In the genomic region with DNA sequence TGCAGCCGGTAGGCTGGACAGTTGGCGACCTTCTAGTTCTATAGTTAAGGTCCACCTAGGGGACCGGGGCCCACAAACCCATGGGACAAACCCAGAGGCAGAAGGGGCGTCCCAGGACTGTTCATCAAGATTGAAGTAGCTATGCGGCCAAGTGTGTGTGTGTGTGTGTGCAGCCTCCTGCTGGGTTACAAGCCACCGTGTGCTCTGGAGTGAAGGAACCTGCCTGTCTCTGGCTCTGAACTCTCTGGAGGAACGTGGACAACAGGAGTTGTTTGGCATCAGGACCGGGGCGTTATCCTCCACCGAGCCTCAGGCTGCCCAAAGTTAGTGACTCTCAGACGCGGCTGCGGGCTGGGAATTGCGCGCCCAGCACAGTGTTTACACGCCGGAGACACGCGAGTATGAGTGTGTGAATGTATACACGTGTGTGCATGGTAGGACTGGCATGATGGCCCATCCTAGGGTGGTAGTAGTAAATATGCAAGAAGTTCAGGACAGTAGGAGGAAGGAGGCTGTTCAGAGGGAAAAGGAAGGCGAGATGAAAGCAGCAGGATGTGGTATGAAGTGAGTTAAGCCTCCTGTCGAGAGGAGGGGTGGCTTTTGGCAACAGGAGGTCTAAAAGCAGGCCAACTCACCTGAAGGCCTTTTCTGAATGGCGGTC, we compare ENCODE assay signal across 8 mouse cellular contexts. TPM values are rescaled to one million over a fixed set of nuclear protein-coding genes. Genes with fewer than 3 reads are reported as not detected.
DNase-seq lines count a peak whose midpoint lies in the region; ATAC-seq and TF ChIP-seq lines count a peak whose summit lies in the region.

No protein-coding gene starts in this region.

- 38% methylated on average over 23 of the region's 23 CpGs for WGBS in forebrain, postnatal 0 days
- 3% methylated on average over 23 of the region's 23 CpGs for WGBS in macrophage (ENCODE audit: missing documents)

- DNase-seq in CD4-positive helper T cell, adult 2 months (ENCODE audit: low read depth, low spot score) = peak; percentile 76
- no peak for DNase-seq in forebrain, postnatal 0 days
- peak; percentile 68 for DNase-seq in thymus, postnatal 14 days
- no peak for DNase-seq in gastrocnemius, postnatal 36 days
- no peak for DNase-seq in right cerebral cortex, postnatal 25 days
- no peak for DNase-seq in Muller cell, postnatal 12 days (ENCODE audit: inconsistent ontology term)

- peak overlapping the region; percentile 51 for H3K4me2 ChIP-seq in forebrain, postnatal 0 days (ENCODE audit: low read depth)

- no peaks in the 10 kb centered on the region for H3K4me1 ChIP-seq in forebrain, postnatal 0 days (ENCODE audit: insufficient read depth)

- intact Hi-C loops in gastrocnemius, postnatal 36 days (cut with DNase I) = no loop called here

- H3K27ac ChIP-seq in forebrain, postnatal 0 days (ENCODE audit: low read depth, low read length) = no peak overlapping the region
- peak overlapping the region; percentile 97 for H3K27ac ChIP-seq in macrophage

- peaks cover 7% of the 10 kb centered on the region; the same call in 1 of the 2 replicates for H3K27me3 ChIP-seq in forebrain, postnatal 0 days (ENCODE audit: insufficient read depth, low read length)

- TF ChIP-seq CTCF in forebrain, postnatal 0 days (IDR thresholded peaks at IDR 0.05; ENCODE audit: low read depth) = no peak

- H3K79me2 ChIP-seq in macrophage (ENCODE audit: inconsistent target) = peaks cover 55% of the 10 kb centered on the region

- no peak overlapping the region for H3K9ac ChIP-seq in forebrain, postnatal 0 days

- ATAC-seq in CD4-positive, CD25-positive, alpha-beta regulatory T cell, adult 4 months = peak; percentile 63
- 0 out of 2 replicates have a peak, but pooled peaks have one; percentile 10 for ATAC-seq in forebrain, postnatal 0 days

- H3K36me3 ChIP-seq in forebrain, postnatal 0 days (ENCODE audit: insufficient read depth) = no peaks in the 10 kb centered on the region
- H3K36me3 ChIP-seq in macrophage (ENCODE audit: inconsistent target) = peaks cover 19% of the 10 kb centered on the region; the same call in 1 of the 2 replicates

- H3K4me3 ChIP-seq in forebrain, postnatal 0 days (ENCODE audit: low read depth, low read length) = peak overlapping the region; percentile 35
- peak overlapping the region; percentile 94 for H3K4me3 ChIP-seq in macrophage (ENCODE audit: inconsistent target)

- H3K9me3 ChIP-seq in forebrain, postnatal 0 days (ENCODE audit: low read length) = no peaks in the 10 kb centered on the region

RNA-seq across cellular contexts. Expression of gene Pik3r5, which starts 0.6 kb away (rescaled TPM):
- polyA plus RNA-seq in CD4-positive, CD25-positive, alpha-beta regulatory T cell, adult 4 months (2017; shearing (Covaris generic)) = 10 to 100 TPM; 17.9 to 26.3 TPM
- total RNA-seq in forebrain, postnatal 0 days (2014; rRNA removed) = 0.54 and 1.8 TPM in 2 replicates
- polyA plus RNA-seq in forebrain, postnatal 0 days (2015; fragmentation: Nextera tagmentation; extraction: Ambion mirVana) = 0.24 and 0.54 TPM in 2 replicates
- 1,000 to 10,000 TPM in 12 of 26 experiments, 100 to 1,000 TPM in 14; 297 to 1,526 (median 884) TPM for total RNA-seq in macrophage (2018; cell fraction: chromatin; rRNA removed)
- total RNA-seq in macrophage (2018; cell fraction: cytosol; rRNA removed) = 100 to 1,000 TPM; 121 to 414 (median 184) TPM
- 1,000 to 10,000 TPM in 4 of 26 experiments, 100 to 1,000 TPM in 22; 237 to 1,268 (median 592) TPM for total RNA-seq in macrophage (2018; cell fraction: nucleus; rRNA removed)
- polyA plus RNA-seq in macrophage (2018) = 65.4 to 120 TPM (median 103 TPM) in 3 replicates
- total RNA-seq in gastrocnemius, postnatal 36 days (2021) = under 1 TPM; 0.56 to 0.57 TPM

RNA-seq across cellular contexts. Expression of gene Ntn1, which starts 31.9 kb away (rescaled TPM):
- under 1 TPM; 0.63 to 0.90 TPM for polyA plus RNA-seq in CD4-positive, CD25-positive, alpha-beta regulatory T cell, adult 4 months (2017; shearing (Covaris generic))
- 22.9 and 35.5 TPM in 2 replicates for total RNA-seq in forebrain, postnatal 0 days (2014; rRNA removed)
- polyA plus RNA-seq in forebrain, postnatal 0 days (2015; fragmentation: Nextera tagmentation; extraction: Ambion mirVana) = 4.0 and 6.0 TPM in 2 replicates
- total RNA-seq in macrophage (2018; cell fraction: chromatin; rRNA removed) = 10 to 100 TPM in 8 of 26 experiments, 1 to 10 TPM in 18; 4.9 to 16.7 (median 8.2) TPM
- total RNA-seq in macrophage (2018; cell fraction: cytosol; rRNA removed) = 1 to 10 TPM; 1.6 to 3.6 (median 2.3) TPM
- 10 to 100 TPM in 1 of 26 experiments, 1 to 10 TPM in 25; 4.2 to 10.9 (median 6.1) TPM for total RNA-seq in macrophage (2018; cell fraction: nucleus; rRNA removed)
- 1.2 to 1.6 TPM (median 1.5 TPM) in 3 replicates for polyA plus RNA-seq in macrophage (2018)
- 1 to 10 TPM; 3.6 to 4.1 TPM for total RNA-seq in gastrocnemius, postnatal 36 days (2021)

Comparison
In these comparisons a context has a peak if more than half of its experiments do, and no peak if none do; other contexts are left out.
1. DNase-seq: peak in CD4-positive helper T cell, adult 2 months (single experiment) and thymus, postnatal 14 days (single experiment); none in forebrain, postnatal 0 days (single experiment), gastrocnemius, postnatal 36 days (0 of 2), right cerebral cortex, postnatal 25 days (single experiment) and Muller cell, postnatal 12 days (single experiment).
2. RNA of gene Pik3r5, which starts 0.6 kb away (polyA plus RNA-seq): 65.4 to 120 TPM in macrophage and 17.9 to 26.3 TPM in CD4-positive, CD25-positive, alpha-beta regulatory T cell, adult 4 months; 0.24 to 0.54 TPM in forebrain, postnatal 0 days; every median in the first group is over 10 times any median in the second.